Mouse (Mus musculus): ENCODE results near the gene Dpf3. TPM values are rescaled to one million over a fixed set of nuclear protein-coding genes. Genes with fewer than 3 reads are reported as not detected.
A peak's percentile ranks its signal among the peaks of the same experiment; 100 is the strongest.

The Dpf3 gene
- polyA plus RNA-seq, 1 experiment from 2014 or later = 4.2 TPM

- H3K36me3 ChIP-seq (ENCODE audit: control insufficient read depth, insufficient read depth, low read length) = no peaks in the 10 kb centered on the region
- H3K4me2 ChIP-seq (ENCODE audit: low read depth, low read length) = no peak overlapping the region
- no peak overlapping the region for H3K4me3 ChIP-seq (replicated peaks; ENCODE audit: low read length)
- H3K27me3 ChIP-seq (ENCODE audit: control insufficient read depth, insufficient read depth, low read length) = no peaks in the 10 kb centered on the region
- no peaks in the 10 kb centered on the region for H3K4me1 ChIP-seq (ENCODE audit: control insufficient read depth, insufficient read depth, low read length)
- no peak overlapping the region for H3K27ac ChIP-seq (ENCODE audit: low read length)
- H3K9ac ChIP-seq (ENCODE audit: low read length) = no peak overlapping the region
- WGBS = 61% methylated on average over 5 of the region's 5 CpGs
- no peaks in the 10 kb centered on the region for H3K9me3 ChIP-seq (replicated peaks; ENCODE audit: control insufficient read depth, low read length)
- ATAC-seq (ENCODE audit: insufficient read depth, low FRiP score) = no peak
These were observed 195.6 kb downstream of the Dpf3 start for GRCm38 (mm10) chr12:83291915-83292314.

- H3K4me2 ChIP-seq (ENCODE audit: low read depth, low read length) = no peak overlapping the region; the same call in 1 of the 2 replicates
- 61% methylated on average over 17 of the region's 17 CpGs for WGBS
- H3K36me3 ChIP-seq (ENCODE audit: control insufficient read depth, insufficient read depth, low read length) = no peaks in the 10 kb centered on the region
- H3K27me3 ChIP-seq (ENCODE audit: control insufficient read depth, insufficient read depth, low read length) = no peaks in the 10 kb centered on the region
- no peak overlapping the region for H3K27ac ChIP-seq (ENCODE audit: low read length)
- ATAC-seq (ENCODE audit: insufficient read depth, low FRiP score) = peak; percentile 56; the same call in 1 of the 2 replicates
- H3K4me3 ChIP-seq (replicated peaks; ENCODE audit: low read length) = no peak overlapping the region
- H3K9ac ChIP-seq (ENCODE audit: low read length) = no peak overlapping the region
- no peaks in the 10 kb centered on the region for H3K4me1 ChIP-seq (ENCODE audit: control insufficient read depth, insufficient read depth, low read length)
- H3K9me3 ChIP-seq (replicated peaks; ENCODE audit: control insufficient read depth, low read length) = 0 out of 2 replicates have a peak, but pooled peaks cover 3% of the 10 kb centered on the region
These were observed 200.7 kb downstream of the Dpf3 start for GRCm38 (mm10) chr12:83286496-83287492.

- ATAC-seq (ENCODE audit: insufficient read depth, low FRiP score) = no peak
- no peak overlapping the region for H3K9ac ChIP-seq (ENCODE audit: low read length)
- no peaks in the 10 kb centered on the region for H3K36me3 ChIP-seq (ENCODE audit: control insufficient read depth, insufficient read depth, low read length)
- no peaks in the 10 kb centered on the region for H3K27me3 ChIP-seq (ENCODE audit: control insufficient read depth, insufficient read depth, low read length)
- 0 out of 2 replicates have a peak, but pooled peaks cover 3% of the 10 kb centered on the region for H3K9me3 ChIP-seq (replicated peaks; ENCODE audit: control insufficient read depth, low read length)
- H3K4me3 ChIP-seq (replicated peaks; ENCODE audit: low read length) = no peak overlapping the region
- 85% methylated on average over 6 of the region's 6 CpGs for WGBS
- no peak overlapping the region for H3K4me2 ChIP-seq (ENCODE audit: low read depth, low read length)
- no peaks in the 10 kb centered on the region for H3K4me1 ChIP-seq (ENCODE audit: control insufficient read depth, insufficient read depth, low read length)
- no peak overlapping the region for H3K27ac ChIP-seq (ENCODE audit: low read length)
These were observed 203.8 kb downstream of the Dpf3 start for GRCm38 (mm10) chr12:83283591-83284320.

- no peak overlapping the region for H3K4me3 ChIP-seq (replicated peaks; ENCODE audit: low read length)
- H3K9ac ChIP-seq (ENCODE audit: low read length) = no peak overlapping the region
- WGBS = 71% methylated on average over 11 of the region's 11 CpGs
- 0 out of 2 replicates have a peak, but pooled peaks cover 3% of the 10 kb centered on the region for H3K9me3 ChIP-seq (replicated peaks; ENCODE audit: control insufficient read depth, low read length)
- ATAC-seq (ENCODE audit: insufficient read depth, low FRiP score) = no peak
- no peaks in the 10 kb centered on the region for H3K36me3 ChIP-seq (ENCODE audit: control insufficient read depth, insufficient read depth, low read length)
- no peak overlapping the region for H3K4me2 ChIP-seq (ENCODE audit: low read depth, low read length)
- H3K27ac ChIP-seq (ENCODE audit: low read length) = no peak overlapping the region
- no peaks in the 10 kb centered on the region for H3K27me3 ChIP-seq (ENCODE audit: control insufficient read depth, insufficient read depth, low read length)
- H3K4me1 ChIP-seq (ENCODE audit: control insufficient read depth, insufficient read depth, low read length) = no peaks in the 10 kb centered on the region
These were observed 209.7 kb downstream of the Dpf3 start for GRCm38 (mm10) chr12:83277537-83278441.

- Histone ChIP-seq H3K4me2 (ENCODE audit: low read depth, low read length) (no peak overlapping the region), H3K27ac (ENCODE audit: low read length) (no peak overlapping the region), H3K9ac (ENCODE audit: low read length) (no peak overlapping the region), H3K27me3 (ENCODE audit: control insufficient read depth, insufficient read depth, low read length) (no peaks in the 10 kb centered on the region), H3K4me1 (ENCODE audit: control insufficient read depth, insufficient read depth, low read length) (peaks cover 4% of the 10 kb centered on the region; the same call in 1 of the 2 replicates), H3K36me3 (ENCODE audit: control insufficient read depth, insufficient read depth, low read length) (no peaks in the 10 kb centered on the region), H3K4me3 (replicated peaks; ENCODE audit: low read length) (no peak overlapping the region), H3K9me3 (replicated peaks; ENCODE audit: control insufficient read depth, low read length) (no peaks in the 10 kb centered on the region)
- ATAC-seq (ENCODE audit: insufficient read depth, low FRiP score) = no peak
- 81% methylated on average over 3 of the region's 3 CpGs for WGBS
These were observed 216.3 kb downstream of the Dpf3 start for GRCm38 (mm10) chr12:83271215-83271614.

GRCm38 (mm10) chr12:83268504-83268922, 219.0 kb downstream of the Dpf3 start:
- ATAC-seq (ENCODE audit: insufficient read depth, low FRiP score) = peak; percentile 86
- H3K9me3 ChIP-seq (replicated peaks; ENCODE audit: control insufficient read depth, low read length) = no peaks in the 10 kb centered on the region
- no peak overlapping the region for H3K9ac ChIP-seq (ENCODE audit: low read length)
- H3K27me3 ChIP-seq (ENCODE audit: control insufficient read depth, insufficient read depth, low read length) = no peaks in the 10 kb centered on the region
- no peak overlapping the region for H3K4me3 ChIP-seq (replicated peaks; ENCODE audit: low read length)
- no peaks in the 10 kb centered on the region for H3K36me3 ChIP-seq (ENCODE audit: control insufficient read depth, insufficient read depth, low read length)
- whole genome bisulfite sequencing = 48% methylated on average over 11 of the region's 11 CpGs
- H3K4me1 ChIP-seq (ENCODE audit: control insufficient read depth, insufficient read depth, low read length) = peaks cover 4% of the 10 kb centered on the region; the same call in 1 of the 2 replicates
- peak overlapping the region; percentile 56; the same call in 1 of the 2 replicates for H3K27ac ChIP-seq (ENCODE audit: low read length)
- peak overlapping the region; percentile 28 for H3K4me2 ChIP-seq (ENCODE audit: low read depth, low read length)

- Histone ChIP-seq H3K4me2 (ENCODE audit: low read depth, low read length) (no peak overlapping the region), H3K9ac (ENCODE audit: low read length) (no peak overlapping the region), H3K27ac (ENCODE audit: low read length) (no peak overlapping the region), H3K4me1 (ENCODE audit: control insufficient read depth, insufficient read depth, low read length) (no peaks in the 10 kb centered on the region), H3K27me3 (ENCODE audit: control insufficient read depth, insufficient read depth, low read length) (no peaks in the 10 kb centered on the region), H3K9me3 (replicated peaks; ENCODE audit: control insufficient read depth, low read length) (no peaks in the 10 kb centered on the region), H3K4me3 (replicated peaks; ENCODE audit: low read length) (no peak overlapping the region), H3K36me3 (ENCODE audit: control insufficient read depth, insufficient read depth, low read length) (no peaks in the 10 kb centered on the region)
- WGBS = 61% methylated on average over 2 of the region's 2 CpGs
- ATAC-seq (ENCODE audit: insufficient read depth, low FRiP score) = no peak
These were observed 227.0 kb downstream of the Dpf3 start for GRCm38 (mm10) chr12:83260540-83260939.

- ATAC-seq (ENCODE audit: insufficient read depth, low FRiP score) = no peak
- Histone ChIP-seq H3K27ac (ENCODE audit: low read length) (no peak overlapping the region), H3K36me3 (ENCODE audit: control insufficient read depth, insufficient read depth, low read length) (no peaks in the 10 kb centered on the region), H3K4me2 (ENCODE audit: low read depth, low read length) (no peak overlapping the region), H3K4me3 (replicated peaks; ENCODE audit: low read length) (no peak overlapping the region), H3K4me1 (ENCODE audit: control insufficient read depth, insufficient read depth, low read length) (no peaks in the 10 kb centered on the region), H3K27me3 (ENCODE audit: control insufficient read depth, insufficient read depth, low read length) (no peaks in the 10 kb centered on the region), H3K9ac (ENCODE audit: low read length) (no peak overlapping the region), H3K9me3 (replicated peaks; ENCODE audit: control insufficient read depth, low read length) (no peaks in the 10 kb centered on the region)
- WGBS = 87% methylated on average over 4 of the region's 4 CpGs
These were observed 233.1 kb downstream of the Dpf3 start for GRCm38 (mm10) chr12:83254399-83254798.

Measured in stomach, embryonic 16.5 days (tissue).